Mouse (Mus musculus) layer of hippocampus, adult 18-20 months (tissue): Measurements from ENCODE around the gene Eno2. TPM values are rescaled to one million over a fixed set of nuclear protein-coding genes. Genes with fewer than 3 reads are reported as not detected.
"Not testable (repeated sequence)": the region's sequence is repeated elsewhere in the genome, so short reads cannot be mapped to it uniquely, and the experiment has no call there.

ENCODE experiments used
- DNase-seq, 2 experiments: peaks; one replicate each; pipeline ENCODE4 v3.0.0; 2022; ENCODE audit warnings: low spot score in 2 of 2
- total RNA-seq, 2 experiments: library from RNA; stranded (reverse); gene quantifications; 2 replicates each; pipeline ENCODE4 v1.2.3; 2021

Eno2 gene
- total RNA-seq, 2 experiments from 2014 or later: 1,059 TPM

DNA sequence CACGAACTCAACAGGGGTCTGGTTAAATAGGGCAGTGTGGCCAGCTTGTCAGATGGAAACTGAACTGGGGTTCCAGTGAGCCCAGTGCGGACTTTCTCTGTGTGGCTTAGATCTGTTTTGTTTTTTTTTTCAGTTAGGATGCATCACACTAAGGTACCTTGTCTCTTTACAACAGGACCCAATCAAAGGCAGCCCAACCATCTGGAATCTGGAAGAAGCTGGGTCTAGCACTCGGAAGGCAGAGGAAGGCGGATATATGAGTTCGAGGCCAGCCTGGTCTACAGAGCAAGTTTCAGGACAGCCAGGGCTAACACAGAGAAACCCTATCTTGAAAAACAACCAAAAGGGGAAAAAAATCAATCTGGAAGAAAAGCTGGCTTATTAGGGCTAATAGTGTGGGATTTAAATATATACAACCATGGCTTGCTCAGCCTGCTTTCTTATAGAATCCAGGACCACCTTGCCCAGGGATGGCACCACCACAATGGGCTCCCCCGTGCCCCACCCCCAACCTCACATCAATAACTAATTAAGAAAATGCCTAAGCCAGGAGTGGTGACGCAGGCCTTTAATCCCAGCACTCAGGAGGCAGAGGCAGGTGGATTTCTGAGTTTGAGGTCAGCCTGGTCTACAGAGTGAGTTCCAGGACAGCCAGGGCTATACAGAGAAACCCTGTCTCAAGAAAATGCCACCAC, 37.1 kb upstream of the Eno2 start:
- peak in 1 of 2 experiments; percentile 15 for DNase-seq

DNA sequence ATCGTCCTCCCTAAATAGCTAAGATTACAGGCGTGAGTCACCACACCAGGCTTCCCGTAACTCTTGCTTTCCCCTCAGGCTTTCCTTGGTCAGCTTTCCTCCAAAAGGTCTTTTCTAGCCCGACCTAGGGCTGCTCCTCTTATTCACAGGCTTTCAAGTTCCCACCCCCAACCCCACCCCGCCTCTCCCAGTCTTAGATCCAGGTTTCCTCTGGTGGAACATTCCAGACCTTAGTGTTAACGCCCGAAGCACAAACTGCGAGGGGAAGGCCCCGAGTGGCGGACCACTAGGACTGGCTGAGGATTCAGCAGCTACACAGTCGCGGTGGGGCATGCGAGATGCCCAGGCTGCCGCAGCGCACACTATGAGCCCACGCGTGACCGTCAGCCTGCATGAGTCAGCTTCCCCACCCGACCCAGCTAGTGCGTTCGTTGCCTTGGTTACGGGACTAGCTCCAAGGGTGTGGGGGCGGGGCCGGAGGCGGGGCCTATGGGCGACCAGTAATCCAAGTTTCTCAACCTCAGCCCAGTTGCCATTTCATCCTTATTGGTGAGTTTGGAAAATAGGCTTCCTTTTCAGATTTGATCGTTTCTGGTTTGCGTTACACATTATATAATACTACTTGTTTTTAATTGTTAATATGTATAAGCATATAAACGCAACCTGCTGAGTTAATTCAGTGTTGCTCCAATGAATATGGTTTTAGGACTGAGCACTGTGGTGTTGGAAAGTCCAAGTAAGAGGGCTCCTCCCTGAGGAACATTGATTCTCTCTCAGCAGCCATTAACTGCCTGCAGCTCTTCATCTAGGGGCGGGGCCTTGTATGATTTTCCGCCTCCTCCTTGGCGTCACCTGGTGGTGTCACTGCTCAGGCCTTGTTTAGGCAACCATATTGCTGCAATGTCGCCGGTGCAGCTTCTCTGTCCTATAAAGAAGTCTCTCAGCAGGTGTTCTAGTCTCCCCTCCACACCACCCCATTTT, 36.2 kb upstream of the Eno2 start:
- DNase-seq: peak; percentile 95 to 98

DNA sequence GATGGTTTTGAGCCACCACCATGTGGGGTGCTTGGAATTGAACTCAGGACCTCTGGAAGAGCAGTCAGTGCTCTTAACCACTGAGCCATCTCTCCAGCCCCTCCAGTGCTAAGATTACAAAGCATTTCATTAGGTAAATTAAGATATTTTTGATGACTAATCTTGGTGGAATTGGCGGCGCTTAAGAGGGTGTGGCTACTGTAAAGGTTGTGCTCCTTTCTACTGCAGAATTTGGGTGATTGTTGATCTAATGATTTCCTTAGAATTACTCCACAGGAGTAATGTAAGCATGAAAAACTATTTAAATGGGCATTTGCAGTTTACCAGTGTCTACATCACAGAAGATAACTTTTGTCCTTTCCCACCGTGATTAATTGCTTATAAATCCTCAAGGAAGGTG, 34.9 kb upstream of the Eno2 start:
- no peak for DNase-seq

DNA sequence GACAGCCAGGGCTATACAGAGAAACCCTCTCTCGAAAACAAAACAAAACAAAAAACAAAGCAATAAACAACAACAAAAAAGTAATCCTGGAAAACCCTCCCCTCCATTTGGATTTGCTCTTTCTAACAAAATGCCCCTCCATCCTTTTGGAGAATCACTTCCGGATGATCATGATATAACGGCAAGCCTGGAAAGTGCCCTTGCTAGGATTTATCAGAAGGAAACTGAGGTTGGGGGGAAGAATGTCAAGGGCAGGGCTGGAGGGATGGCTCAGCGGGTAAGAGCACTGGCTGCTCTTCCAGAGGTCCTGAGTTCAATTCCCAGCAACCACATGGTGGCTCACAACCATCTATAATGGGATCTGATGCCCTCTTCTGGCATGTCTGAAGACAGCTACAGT, 34.2 kb upstream of the Eno2 start:
- DNase-seq: not testable (repeated sequence)

DNA sequence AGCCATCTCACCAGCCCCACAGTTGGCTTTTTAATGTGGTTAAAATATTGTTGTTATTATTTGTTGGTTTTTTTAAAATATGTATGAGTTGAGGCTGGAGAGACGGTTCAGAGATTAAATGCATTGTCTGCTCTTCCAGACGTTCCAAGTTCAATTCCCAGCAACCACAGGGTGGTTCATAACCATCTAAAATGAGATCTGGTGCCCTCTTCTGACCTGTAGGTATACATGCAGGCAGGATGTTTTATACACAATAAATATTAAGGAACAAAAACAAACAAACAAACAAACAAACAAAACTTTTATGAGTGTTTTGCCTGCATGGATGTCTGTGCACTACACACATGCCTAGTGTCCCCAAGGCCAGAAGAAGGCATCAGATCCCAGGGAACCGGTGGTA, 33.6 kb upstream of the Eno2 start:
- DNase-seq: no peak

DNA sequence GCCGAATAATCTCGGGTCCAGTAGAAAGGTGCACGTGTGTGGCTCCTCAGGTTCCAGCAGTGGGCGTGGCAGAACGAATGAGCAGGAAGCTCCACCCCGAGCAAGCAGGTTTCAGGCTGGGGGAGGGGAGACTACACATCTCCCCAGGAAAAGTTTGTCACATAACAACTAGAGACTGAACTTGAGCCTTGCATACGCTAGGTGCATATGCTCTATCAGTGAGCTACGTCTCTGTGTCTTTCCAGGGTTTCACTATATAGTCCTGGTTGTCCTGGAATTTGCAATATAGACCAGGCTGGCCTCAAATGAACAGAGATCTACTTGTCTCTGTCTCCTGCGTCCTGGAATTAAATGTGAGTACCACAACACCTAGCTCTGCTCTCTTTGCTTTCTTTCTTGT, 32.9 kb upstream of the Eno2 start:
- DNase-seq: not testable (repeated sequence)

DNA sequence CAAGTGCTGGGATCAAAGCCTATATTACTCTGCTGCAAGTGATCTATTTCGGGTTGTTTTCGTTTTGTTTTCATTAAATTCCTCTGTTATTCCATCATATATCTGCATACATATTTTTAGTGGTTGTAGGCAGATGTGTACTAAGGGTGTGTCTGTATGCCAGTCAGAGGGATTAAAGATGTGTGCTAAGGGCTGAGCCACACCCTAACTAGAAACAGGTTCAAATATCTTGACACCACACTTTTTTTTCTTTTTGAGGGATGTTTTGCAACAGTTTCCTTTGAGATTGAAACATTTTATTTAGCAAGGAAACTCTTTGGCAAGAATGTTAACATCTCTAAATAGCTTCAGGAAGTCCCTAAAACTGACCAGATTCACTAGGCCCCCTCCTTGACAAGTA, 26.7 kb upstream of the Eno2 start:
- no peak for DNase-seq

DNA sequence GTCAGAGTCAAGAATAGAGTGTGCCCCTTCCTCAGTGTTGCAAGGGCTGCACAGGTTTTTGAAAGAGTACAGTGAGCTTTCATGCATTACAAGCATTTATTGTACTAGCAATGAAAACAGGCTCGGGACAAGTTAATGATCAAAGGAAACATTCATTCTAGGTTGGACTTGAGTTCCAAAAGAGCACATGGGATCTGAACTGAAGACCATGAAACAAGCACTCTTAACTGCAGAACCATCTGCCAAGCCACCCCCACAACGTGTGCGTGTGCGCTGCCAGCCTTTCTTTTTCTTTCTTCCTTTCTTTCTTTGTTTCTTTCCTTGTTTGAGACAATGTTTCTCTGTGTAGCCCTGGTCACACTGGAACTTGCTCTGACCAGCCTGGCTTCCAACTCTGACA, 26.3 kb upstream of the Eno2 start:
- peak in 1 of 2 experiments; percentile 25 for DNase-seq

DNA sequence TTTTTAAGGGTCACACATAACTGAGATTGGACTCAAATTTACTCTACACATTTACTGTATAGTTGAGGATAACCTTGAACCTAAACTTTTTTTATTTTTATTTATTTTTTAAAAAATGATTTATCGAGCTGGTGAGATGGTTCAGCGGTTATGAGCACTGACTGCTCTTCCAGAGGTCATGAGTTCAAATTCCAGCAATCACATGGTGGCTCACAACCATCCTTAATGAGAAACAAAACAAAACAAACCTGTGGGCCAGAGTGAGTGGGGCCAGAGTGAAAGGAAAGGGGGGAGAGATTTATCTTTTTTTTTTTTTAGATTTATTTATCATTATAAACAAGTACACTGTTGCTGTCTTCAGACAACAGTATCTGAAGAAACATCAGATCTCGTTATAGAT, 22.4 kb upstream of the Eno2 start:
- no peak for DNase-seq

DNA sequence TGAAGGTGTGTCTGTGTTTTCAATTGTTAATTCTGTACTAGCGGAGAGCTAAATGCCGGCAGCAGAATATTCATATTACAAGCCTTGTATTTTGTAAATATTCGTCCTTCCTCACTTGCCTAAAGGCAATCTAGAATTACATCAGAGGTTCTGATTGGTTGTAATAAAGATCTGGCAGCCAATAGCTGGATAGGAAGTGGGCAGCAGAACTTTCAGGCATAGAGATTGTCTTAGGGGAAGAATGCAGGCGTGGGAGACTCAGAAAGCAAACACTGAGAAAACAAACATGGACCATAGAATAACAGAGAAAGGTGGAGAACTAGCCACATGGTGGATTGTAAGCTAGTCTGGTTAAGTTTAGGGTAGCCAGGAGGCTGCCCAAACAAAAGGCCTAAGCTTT, 20.6 kb upstream of the Eno2 start:
- no peak for DNase-seq

DNA sequence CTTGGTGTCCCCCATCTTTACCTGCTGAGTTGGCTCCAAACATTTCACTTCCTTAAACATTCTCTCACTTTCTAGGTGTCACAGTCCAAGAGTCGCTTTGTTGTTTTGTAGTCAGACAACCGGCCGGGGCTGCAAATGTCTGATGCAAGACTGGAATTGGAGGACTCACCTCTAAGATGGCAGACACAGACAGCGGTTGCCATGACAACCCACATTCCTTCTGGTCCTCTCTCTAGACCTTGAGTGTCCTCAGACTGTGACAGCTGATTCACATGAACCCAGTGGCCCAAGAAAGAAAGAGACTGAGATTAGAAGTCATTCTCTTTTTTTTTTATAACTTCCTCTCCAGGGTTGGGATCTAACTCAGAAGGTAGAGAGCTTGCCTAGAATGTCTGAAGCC, 20.0 kb upstream of the Eno2 start:
- no peak for DNase-seq

DNA sequence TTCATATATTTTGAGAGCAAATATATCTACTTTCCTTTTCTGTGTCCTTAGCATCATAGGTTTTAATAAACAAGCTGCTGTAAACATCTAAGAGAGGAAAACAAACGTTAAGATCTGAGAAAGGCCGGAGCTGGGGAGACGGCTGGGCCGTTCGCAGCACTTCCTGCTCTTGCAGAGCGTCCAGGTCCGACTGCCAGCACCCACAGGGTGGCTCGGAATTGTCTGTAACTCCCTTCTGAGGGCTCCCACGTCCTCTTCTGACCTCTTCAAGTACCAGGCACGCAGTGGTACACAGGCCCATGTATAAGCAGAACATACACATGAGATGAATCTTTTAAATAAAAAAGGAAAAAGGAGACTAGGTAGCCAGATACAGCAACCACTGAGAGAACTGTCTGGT, 18.2 kb upstream of the Eno2 start:
- DNase-seq: no peak

DNA sequence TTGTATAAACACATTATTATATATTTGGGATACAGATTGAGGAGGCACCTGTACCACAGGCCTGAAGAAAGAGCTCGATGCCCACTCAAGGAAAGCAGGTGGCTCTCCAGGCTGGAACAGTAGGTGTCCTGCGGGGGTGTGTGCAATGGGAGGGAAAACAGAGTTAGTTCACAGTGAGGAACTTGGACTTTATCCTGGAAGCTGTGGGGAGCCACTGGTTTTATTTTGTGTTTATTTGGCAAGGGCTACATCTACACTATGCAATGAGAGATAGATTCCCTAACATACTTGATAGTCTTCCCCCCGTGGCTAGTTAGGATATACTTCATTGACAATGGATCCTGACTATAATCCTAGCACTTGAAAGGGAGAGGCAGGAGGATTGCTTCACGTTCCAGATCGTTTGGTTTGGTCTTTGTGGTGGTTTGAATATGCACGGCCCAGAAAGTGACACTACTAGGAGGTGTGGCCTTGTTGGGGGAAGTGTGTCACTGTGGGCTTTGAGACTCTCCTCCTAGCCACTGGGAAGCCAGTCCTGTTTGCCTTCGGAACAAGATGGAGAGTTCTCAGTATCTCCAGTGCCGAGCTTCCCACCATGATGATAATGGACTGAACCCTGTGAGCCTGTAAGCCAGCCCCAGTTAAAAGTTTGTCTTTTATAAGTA, 17.4 kb upstream of the Eno2 start:
- no peak for DNase-seq

DNA sequence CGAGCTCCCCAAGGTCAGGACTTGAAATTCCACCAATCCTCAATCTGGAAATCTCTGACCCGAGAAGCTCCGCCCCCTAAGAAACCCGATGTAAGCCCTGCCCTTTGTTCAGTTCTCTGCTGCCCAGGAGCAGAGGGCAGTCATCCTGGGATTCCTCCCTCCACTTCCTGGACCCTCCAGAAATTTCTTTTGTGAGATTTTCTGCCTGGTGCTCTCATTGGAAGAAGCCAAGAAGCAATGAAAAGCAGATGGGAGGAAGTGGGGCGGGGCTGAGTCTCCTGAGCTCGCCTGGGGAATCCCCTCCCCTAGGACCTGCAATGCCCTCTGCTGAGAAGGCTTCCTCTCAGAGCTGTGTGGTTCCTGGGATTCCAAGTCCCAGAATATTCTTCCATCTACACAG, 13.0 kb upstream of the Eno2 start:
- no peak for DNase-seq

DNA sequence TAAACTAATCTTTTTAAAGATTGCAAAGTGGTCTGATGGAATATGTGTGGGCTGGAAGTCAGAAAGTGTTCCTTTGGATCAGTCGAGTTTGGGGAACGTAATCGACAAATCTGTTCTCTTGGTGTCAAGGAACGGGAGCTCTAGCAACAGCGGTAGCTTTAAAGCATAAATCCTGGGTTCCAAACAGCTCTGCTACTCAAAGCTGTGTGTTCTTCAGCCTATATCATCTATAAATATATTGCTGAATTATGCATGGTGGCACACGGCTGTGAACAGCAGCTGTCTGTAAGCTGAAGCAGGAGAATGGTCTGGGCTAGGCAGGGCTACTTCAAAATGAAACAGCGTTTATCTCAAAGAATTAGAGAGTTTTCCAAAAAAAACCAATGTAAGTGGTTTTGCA, 11.4 kb upstream of the Eno2 start:
- DNase-seq: no peak

DNA sequence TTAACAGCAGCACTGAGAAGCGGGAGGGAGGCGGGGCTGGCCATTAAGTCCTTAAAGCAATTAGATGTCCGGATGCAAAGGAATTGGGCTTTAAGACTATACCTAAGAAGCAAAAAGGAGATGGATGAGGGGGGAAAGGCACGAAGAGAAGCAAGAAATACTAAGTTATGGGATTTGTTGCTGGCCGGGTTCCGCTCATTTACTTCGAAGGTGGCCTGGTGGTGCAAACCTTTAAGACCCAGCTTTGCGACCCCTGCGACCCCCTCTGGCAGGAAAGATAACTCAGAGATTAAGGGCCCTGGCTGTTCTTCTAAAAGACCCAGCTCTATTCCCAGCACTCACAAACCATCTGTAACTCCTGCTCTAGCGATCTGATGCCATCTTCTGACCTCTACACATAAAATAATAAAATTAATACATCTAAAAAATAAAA, 10.5 kb upstream of the Eno2 start:
- DNase-seq: no peak

DNA sequence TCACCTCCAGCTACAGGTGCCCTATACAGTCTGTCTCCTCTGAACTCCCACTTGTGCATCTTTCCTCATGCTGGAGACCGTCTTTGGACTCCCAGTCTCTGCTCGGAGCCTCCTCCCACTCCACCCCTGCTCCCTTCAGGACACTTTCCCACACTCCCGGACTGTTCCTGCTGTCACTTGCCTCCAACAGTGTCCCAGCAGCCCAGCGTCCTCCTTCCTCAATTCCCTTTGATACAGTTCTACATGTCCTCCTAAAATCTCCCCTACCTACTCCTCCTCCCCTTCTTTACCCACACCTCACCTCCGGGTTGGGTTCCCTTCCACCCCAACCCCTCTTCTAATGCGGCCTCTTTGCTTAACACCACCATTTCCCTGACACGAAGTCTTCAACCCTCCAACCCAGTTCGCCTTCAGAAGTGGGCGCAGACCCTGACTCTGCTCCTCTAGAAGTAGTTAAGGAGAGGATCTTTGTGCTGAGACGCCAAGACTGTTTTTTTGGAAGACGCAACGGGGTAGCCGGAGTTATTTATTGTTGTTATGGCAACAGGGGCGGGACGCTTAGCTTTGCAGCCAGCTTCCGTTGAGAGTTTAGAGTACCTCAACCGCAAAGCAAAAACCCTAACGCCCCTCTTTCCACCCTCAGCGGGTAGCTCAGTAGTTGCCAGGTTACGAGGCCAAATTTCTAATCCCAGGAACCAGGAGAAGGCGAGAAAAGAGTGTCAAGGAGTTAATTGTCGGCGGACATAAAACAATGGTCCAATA, 9.9 kb upstream of the Eno2 start, which contains the start of gene Lrrc23:
Lrrc23 (minus strand) TSS at position 506 of the 762 bp plus-strand sequence.
- DNase-seq: peak in 1 of 2 experiments; percentile 47

DNA sequence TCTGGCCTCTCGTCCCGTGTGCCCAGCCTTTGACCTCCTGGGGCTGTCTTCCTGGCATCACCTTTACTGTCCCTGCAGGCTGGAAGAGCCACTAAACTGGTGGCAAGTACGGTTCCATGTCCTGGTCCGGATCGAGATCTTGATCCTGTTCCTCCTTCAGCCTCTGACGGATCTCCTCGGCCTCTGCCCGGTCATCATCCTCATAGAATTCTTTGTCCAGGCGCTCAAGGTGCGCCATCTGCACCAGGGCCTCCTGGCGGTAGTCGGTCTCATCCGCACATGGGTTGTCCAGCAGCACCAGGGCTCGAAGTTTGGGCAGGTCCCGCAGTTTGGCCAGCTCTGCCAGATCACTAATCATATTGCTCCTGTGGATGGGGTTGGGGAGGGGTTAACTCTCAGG, 1.0 kb upstream of the Eno2 start:
- no peak for DNase-seq

DNA sequence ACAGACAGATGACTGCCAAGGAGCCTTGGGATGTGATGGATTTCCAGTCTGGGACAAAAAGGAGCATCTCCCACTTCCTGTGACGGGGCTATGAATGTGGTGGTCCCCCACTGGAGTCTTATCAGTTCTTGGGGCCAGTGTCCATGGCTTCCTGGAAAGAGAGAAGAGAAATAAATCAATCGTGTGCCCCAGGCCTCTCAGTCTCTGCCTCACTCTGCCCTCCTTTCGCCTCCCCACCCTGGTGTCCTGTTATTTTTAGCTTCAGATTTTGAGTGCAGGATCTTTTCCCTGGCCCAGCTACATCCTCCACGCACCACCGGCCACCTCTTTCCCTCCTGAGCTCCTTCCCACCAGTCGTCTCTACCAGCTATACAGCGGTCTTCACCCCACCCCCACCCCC, 540 bp upstream of the Eno2 start:
- no peak for DNase-seq

DNA sequence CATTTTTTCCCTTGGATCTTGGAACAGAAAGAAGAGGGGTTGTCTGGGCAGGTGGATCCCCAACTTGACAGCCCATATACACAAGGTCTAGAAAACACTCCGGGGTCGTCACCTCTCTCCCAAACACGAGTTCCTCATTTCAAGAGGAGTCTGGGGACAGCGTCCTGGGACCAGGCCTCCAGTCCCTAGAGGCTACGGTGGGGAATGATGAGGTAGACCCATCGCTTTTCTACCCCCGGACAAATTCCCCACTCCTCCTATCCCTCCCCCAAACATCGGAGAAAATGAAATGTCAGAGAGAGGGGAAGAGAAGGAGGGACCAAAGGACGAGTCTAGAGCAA, 799 bp downstream of the Eno2 start:
- DNase-seq: no peak
